Mouse (Mus musculus) kidney, adult 2 months (tissue): Measurements from ENCODE around the gene Crcp.
A peak's percentile ranks its signal among the peaks of the same experiment; 100 is the strongest.

Source experiments
- CTCF ChIP-seq: fragments of 200-500 bp; conservative IDR thresholded peaks from 2 replicates; pipeline ENCODE4 v1.5.1; 2011; ENCODE audit warnings: low read depth, mild to moderate bottlenecking, control low read depth, low read length, moderate library complexity, mixed read lengths; ENCODE audit not compliant: insufficient read depth, insufficient read length
- POLR2A ChIP-seq: fragments of 200-500 bp; IDR thresholded peaks from one replicate; pipeline ENCODE4 v1.6.1; 2011; ENCODE audit warnings: low read depth, low read length, control low read depth

GRCm38 (mm10) chr5:130047013-130047412 is 17.9 kb downstream of the Crcp start:
- TF ChIP-seq POLR2A (no peak), CTCF (peak; percentile 30; the same call in 1 of the 2 replicates)
